ENCODE assay signal across 18 mouse cellular contexts in the genomic region with DNA sequence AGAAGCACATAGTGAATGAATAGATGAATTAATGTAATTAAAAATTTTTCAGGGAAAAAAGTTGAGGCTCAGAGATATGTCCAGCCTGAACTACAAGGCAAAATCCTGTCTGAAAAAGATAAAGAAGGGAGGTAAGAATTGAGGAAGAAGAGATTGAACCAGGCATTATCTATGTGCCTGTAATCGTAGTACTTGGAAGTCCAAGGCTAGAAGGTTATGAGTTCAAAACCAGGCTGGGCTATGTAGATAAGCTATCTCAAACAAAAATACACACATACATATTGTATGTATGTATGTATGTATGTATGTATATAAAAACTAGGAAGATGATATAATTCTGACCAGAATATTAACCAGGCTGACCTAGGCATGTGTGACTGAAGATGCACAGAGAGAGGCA. TPM values are rescaled to one million over a fixed set of nuclear protein-coding genes. Genes with fewer than 3 reads are reported as not detected.
DNase-seq lines count a peak whose midpoint lies in the region; ATAC-seq and TF ChIP-seq lines count a peak whose summit lies in the region.
"Had no signal": no experiment of that assay in that cellular context is flagged by ENCODE, and none has a peak within 500 bp of the region (broad histone marks: within the 10 kb centered on the region; RNA-seq: fewer than 3 reads in every experiment).

No protein-coding gene starts in this region.

- TF ChIP-seq POLR2A in liver, adult 2 months (IDR thresholded peaks at IDR 0.05; ENCODE audit: extremely low read depth, insufficient read depth, low read length), result no peak

- ATAC-seq in embryonic facial prominence, embryonic 13.5 days (ENCODE audit: insufficient number of reproducible peaks, insufficient read depth, low FRiP score, low TSS enrichment, low read depth), result no peak
- ATAC-seq in liver, embryonic 13.5 days (ENCODE audit: low read depth), result peak; percentile 37
- ATAC-seq in stomach, postnatal 0 days (ENCODE audit: low FRiP score, low TSS enrichment), result no peak
- ATAC-seq in heart, embryonic 11.5 days (replicated peaks; ENCODE audit: insufficient number of reproducible peaks, low FRiP score, low TSS enrichment), result no peak
- ATAC-seq: midbrain, embryonic 13.5 days had no signal

- no peak for TF ChIP-seq CTCF in liver, adult 2 months (IDR thresholded peaks at IDR 0.05; ENCODE audit: low read depth, low read length)
- TF ChIP-seq CTCF in stomach, postnatal 0 days (IDR thresholded peaks at IDR 0.05; ENCODE audit: low read depth), result no peak

- peaks cover 19% of the 10 kb centered on the region for H3K36me3 ChIP-seq in embryonic facial prominence, embryonic 13.5 days
- H3K36me3 ChIP-seq in embryonic facial prominence, embryonic 10.5 days (replicated peaks), result peaks cover 48% of the 10 kb centered on the region
- 0 out of 2 replicates have a peak, but pooled peaks cover 2% of the 10 kb centered on the region for H3K36me3 ChIP-seq in liver, adult 2 months (ENCODE audit: control insufficient read depth, insufficient read depth, low read length)
- peaks cover 15% of the 10 kb centered on the region for H3K36me3 ChIP-seq in liver, embryonic 13.5 days
- 0 out of 2 replicates have a peak, but pooled peaks cover 2% of the 10 kb centered on the region for H3K36me3 ChIP-seq in stomach, postnatal 0 days (ENCODE audit: control insufficient read depth, insufficient read depth, low read length)
- peaks cover 3% of the 10 kb centered on the region; the same call in 1 of the 2 replicates for H3K36me3 ChIP-seq in heart, embryonic 11.5 days (ENCODE audit: control insufficient read depth, insufficient read depth, low read length)

- peaks cover 76% of the 10 kb centered on the region for H3K4me1 ChIP-seq in embryonic facial prominence, embryonic 13.5 days
- H3K4me1 ChIP-seq in embryonic facial prominence, embryonic 10.5 days, result peaks cover 66% of the 10 kb centered on the region
- peaks cover 41% of the 10 kb centered on the region for H3K4me1 ChIP-seq in liver, adult 2 months (ENCODE audit: control insufficient read depth, insufficient read depth, low read length)
- peaks cover 99% of the 10 kb centered on the region for H3K4me1 ChIP-seq in liver, embryonic 13.5 days (replicated peaks)
- H3K4me1 ChIP-seq in stomach, postnatal 0 days (replicated peaks; ENCODE audit: control insufficient read depth, insufficient read depth), result no peaks in the 10 kb centered on the region; the same call in 1 of the 2 replicates
- H3K4me1 ChIP-seq in heart, embryonic 11.5 days (ENCODE audit: control insufficient read depth, insufficient read depth, low read length), result peaks cover 43% of the 10 kb centered on the region

- H3K27ac ChIP-seq in embryonic facial prominence, embryonic 13.5 days, result peak overlapping the region; percentile 11; the same call in 1 of the 2 replicates
- H3K27ac ChIP-seq in embryonic facial prominence, embryonic 10.5 days (replicated peaks), result no peak overlapping the region
- H3K27ac ChIP-seq in liver, adult 2 months (replicated peaks; ENCODE audit: insufficient read depth, low read depth, low read length), result peak overlapping the region; percentile 7
- H3K27ac ChIP-seq in liver, embryonic 13.5 days, result peak overlapping the region; percentile 71
- no peak overlapping the region for H3K27ac ChIP-seq in stomach, postnatal 0 days (replicated peaks)
- no peak overlapping the region for H3K27ac ChIP-seq in heart, embryonic 11.5 days (ENCODE audit: low read depth, low read length)
- H3K27ac ChIP-seq: heart, embryonic 10.5 days; midbrain, embryonic 13.5 days had no signal

- H3K9me3 ChIP-seq in embryonic facial prominence, embryonic 13.5 days, result no peaks in the 10 kb centered on the region
- H3K9me3 ChIP-seq in embryonic facial prominence, embryonic 10.5 days, result no peaks in the 10 kb centered on the region
- H3K9me3 ChIP-seq in liver, embryonic 13.5 days (replicated peaks), result no peaks in the 10 kb centered on the region
- H3K9me3 ChIP-seq in stomach, postnatal 0 days (ENCODE audit: control insufficient read depth, low read length), result no peaks in the 10 kb centered on the region
- no peaks in the 10 kb centered on the region for H3K9me3 ChIP-seq in heart, embryonic 11.5 days (replicated peaks; ENCODE audit: control insufficient read depth, low read length)
- H3K9me3 ChIP-seq: heart, embryonic 10.5 days; midbrain, embryonic 13.5 days had no signal

- no peak overlapping the region for H3K4me3 ChIP-seq in embryonic facial prominence, embryonic 13.5 days
- no peak overlapping the region for H3K4me3 ChIP-seq in embryonic facial prominence, embryonic 10.5 days
- no peak overlapping the region for H3K4me3 ChIP-seq in liver, adult 2 months (ENCODE audit: insufficient read depth, low read depth, low read length)
- no peak overlapping the region for H3K4me3 ChIP-seq in liver, embryonic 13.5 days (replicated peaks)
- no peak overlapping the region for H3K4me3 ChIP-seq in stomach, postnatal 0 days (ENCODE audit: low read depth, low read length)
- no peak overlapping the region for H3K4me3 ChIP-seq in heart, embryonic 11.5 days (ENCODE audit: low read depth, low read length)
- H3K4me3 ChIP-seq: heart, embryonic 10.5 days; midbrain, embryonic 13.5 days had no signal

- 87% methylated on average over 1 of the region's 1 CpGs for WGBS in embryonic facial prominence, embryonic 13.5 days
- WGBS in embryonic facial prominence, embryonic 10.5 days, result 95% methylated on average over 1 of the region's 1 CpGs
- 40% methylated on average over 1 of the region's 1 CpGs for WGBS in liver, adult 2 months
- 6% methylated on average over 1 of the region's 1 CpGs for WGBS in liver, embryonic 13.5 days (ENCODE audit: insufficient replicate concordance)
- WGBS in stomach, postnatal 0 days, result 69% methylated on average over 1 of the region's 1 CpGs
- 46% methylated on average over 1 of the region's 1 CpGs for WGBS in heart, embryonic 11.5 days (ENCODE audit: insufficient replicate concordance)

- no peak for TF ChIP-seq EP300 in stomach, postnatal 0 days (optimal IDR thresholded peaks at IDR 0.05)

- H3K79me2 ChIP-seq in liver, adult 2 months (ENCODE audit: control insufficient read depth, insufficient read depth, low read length), result peaks cover 55% of the 10 kb centered on the region

- H3K4me2 ChIP-seq in embryonic facial prominence, embryonic 13.5 days, result 0 out of 2 replicates have a peak overlapping the region, but pooled peaks have one; percentile 0
- H3K4me2 ChIP-seq in liver, embryonic 13.5 days, result peak overlapping the region; percentile 22; the same call in 1 of the 2 replicates
- H3K4me2 ChIP-seq in stomach, postnatal 0 days (replicated peaks; ENCODE audit: low read depth), result no peak overlapping the region
- no peak overlapping the region for H3K4me2 ChIP-seq in heart, embryonic 11.5 days
- H3K4me2 ChIP-seq: midbrain, embryonic 13.5 days had no signal

- no peak overlapping the region for H3K9ac ChIP-seq in embryonic facial prominence, embryonic 13.5 days
- 0 out of 2 replicates have a peak overlapping the region, but pooled peaks have one; percentile 36 for H3K9ac ChIP-seq in liver, adult 2 months (ENCODE audit: low read depth, low read length)
- peak overlapping the region; percentile 24; the same call in 1 of the 2 replicates for H3K9ac ChIP-seq in liver, embryonic 13.5 days
- H3K9ac ChIP-seq in stomach, postnatal 0 days (ENCODE audit: low read length), result no peak overlapping the region
- H3K9ac ChIP-seq in heart, embryonic 11.5 days (ENCODE audit: low read depth, low read length), result no peak overlapping the region
- H3K9ac ChIP-seq: midbrain, embryonic 13.5 days had no signal

- no peaks in the 10 kb centered on the region for H3K27me3 ChIP-seq in embryonic facial prominence, embryonic 13.5 days
- no peaks in the 10 kb centered on the region for H3K27me3 ChIP-seq in embryonic facial prominence, embryonic 10.5 days (replicated peaks; ENCODE audit: low read depth, poor library complexity, severe bottlenecking)
- H3K27me3 ChIP-seq in liver, adult 2 months (ENCODE audit: control insufficient read depth, insufficient read depth, low read length), result no peaks in the 10 kb centered on the region
- H3K27me3 ChIP-seq in liver, embryonic 13.5 days, result no peaks in the 10 kb centered on the region
- no peaks in the 10 kb centered on the region for H3K27me3 ChIP-seq in stomach, postnatal 0 days (ENCODE audit: control insufficient read depth, insufficient read depth, low read length)
- H3K27me3 ChIP-seq in heart, embryonic 11.5 days (ENCODE audit: control insufficient read depth, insufficient read depth, low read length), result no peaks in the 10 kb centered on the region
- H3K27me3 ChIP-seq: midbrain, embryonic 13.5 days had no signal

- no peak for DNase-seq in embryonic facial prominence, embryonic 10.5 days (ENCODE audit: low spot score)
- no peak for DNase-seq in liver, adult 2 months (ENCODE audit: extremely low read depth, low read depth, low spot score)
- no peak for DNase-seq in liver
- DNase-seq in liver, embryonic 13.5 days, result no peak
- no peak for DNase-seq in stomach, postnatal 0 days (ENCODE audit: low spot score)
- no peak for DNase-seq in adrenal gland, adult (ENCODE audit: inconsistent age in 2 of 2, low spot score in 1 of 2)
- DNase-seq: adrenal gland, postnatal 14 days; cerebellum, adult 2 months; gastrocnemius, postnatal 25 days; heart, postnatal 4 days; kidney, postnatal 4 days; lung, adult 2 months; lung, postnatal 4 days had no signal

RNA-seq across cellular contexts. Expression of a gene that starts 8.7 kb away (rescaled TPM):
- 127 and 144 TPM in 2 replicates for polyA plus RNA-seq in embryonic facial prominence, embryonic 13.5 days (2015; fragmentation: Nextera tagmentation; extraction: Ambion mirVana)
- polyA plus RNA-seq in embryonic facial prominence, embryonic 10.5 days (2016; fragmentation: Nextera tagmentation; extraction: Ambion mirVana), result 94.0 and 103 TPM in 2 replicates
- 78.6 and 87.2 TPM in 2 replicates for total RNA-seq in liver, adult 2 months (2014; rRNA removed)
- 47.1 and 52.8 TPM in 2 replicates for polyA plus RNA-seq in liver, adult 2 months (2012; rRNA removed)
- 11.5 and 11.6 TPM in 2 replicates for polyA plus RNA-seq in liver, embryonic 13.5 days (2015; fragmentation: Nextera tagmentation; extraction: Ambion mirVana)
- polyA plus RNA-seq in stomach, postnatal 0 days (2015; fragmentation: Nextera tagmentation; extraction: Ambion mirVana), result 35.7 and 37.8 TPM in 2 replicates
- polyA plus RNA-seq in heart, embryonic 11.5 days (2014; fragmentation: Nextera tagmentation; extraction: Ambion mirVana), result 44.3 and 48.7 TPM in 2 replicates

RNA-seq across cellular contexts. Expression of a gene that starts 15.9 kb away (rescaled TPM):
- 19.0 and 21.5 TPM in 2 replicates for polyA plus RNA-seq in embryonic facial prominence, embryonic 13.5 days (2015; fragmentation: Nextera tagmentation; extraction: Ambion mirVana)
- polyA plus RNA-seq in embryonic facial prominence, embryonic 10.5 days (2016; fragmentation: Nextera tagmentation; extraction: Ambion mirVana), result 14.8 and 15.0 TPM in 2 replicates
- 2.2 and 2.8 TPM in 2 replicates for total RNA-seq in liver, adult 2 months (2014; rRNA removed)
- polyA plus RNA-seq in liver, adult 2 months (2012; rRNA removed), result 5.8 and 7.7 TPM in 2 replicates
- polyA plus RNA-seq in liver, embryonic 13.5 days (2015; fragmentation: Nextera tagmentation; extraction: Ambion mirVana), result 3.9 and 5.9 TPM in 2 replicates
- 7.9 and 8.5 TPM in 2 replicates for polyA plus RNA-seq in stomach, postnatal 0 days (2015; fragmentation: Nextera tagmentation; extraction: Ambion mirVana)
- polyA plus RNA-seq in heart, embryonic 11.5 days (2014; fragmentation: Nextera tagmentation; extraction: Ambion mirVana), result 7.3 and 9.5 TPM in 2 replicates

RNA-seq across cellular contexts. Expression of a gene that starts 33.8 kb away (rescaled TPM):
- 0.51 and 0.56 TPM in 2 replicates for polyA plus RNA-seq in embryonic facial prominence, embryonic 13.5 days (2015; fragmentation: Nextera tagmentation; extraction: Ambion mirVana)
- 1.6 and 1.7 TPM in 2 replicates for polyA plus RNA-seq in embryonic facial prominence, embryonic 10.5 days (2016; fragmentation: Nextera tagmentation; extraction: Ambion mirVana)
- total RNA-seq in liver, adult 2 months (2014; rRNA removed), result under 0.01 TPM in 1 of 2 replicates, not detected in the other
- polyA plus RNA-seq in liver, adult 2 months (2012; rRNA removed), result not detected in 2 replicates
- 0.03 TPM in 2 replicates for polyA plus RNA-seq in liver, embryonic 13.5 days (2015; fragmentation: Nextera tagmentation; extraction: Ambion mirVana)
- polyA plus RNA-seq in stomach, postnatal 0 days (2015; fragmentation: Nextera tagmentation; extraction: Ambion mirVana), result 0.15 and 0.22 TPM in 2 replicates
- polyA plus RNA-seq in heart, embryonic 11.5 days (2014; fragmentation: Nextera tagmentation; extraction: Ambion mirVana), result 0.04 and 0.10 TPM in 2 replicates
- polyA plus RNA-seq: inflammation-experienced regulatory T-cells, adult 6 months had no signal

Comparison
In these comparisons a context has a peak if more than half of its experiments do, and no peak if none do; other contexts are left out.
1. H3K27ac ChIP-seq: peak in embryonic facial prominence, embryonic 13.5 days (single experiment), liver, adult 2 months (single experiment) and liver, embryonic 13.5 days (single experiment); none in embryonic facial prominence, embryonic 10.5 days (single experiment), stomach, postnatal 0 days (single experiment) and heart, embryonic 11.5 days (single experiment).
2. H3K4me2 ChIP-seq: peak in embryonic facial prominence, embryonic 13.5 days (single experiment) and liver, embryonic 13.5 days (single experiment); none in stomach, postnatal 0 days (single experiment) and heart, embryonic 11.5 days (single experiment).
3. H3K9ac ChIP-seq: peak in liver, adult 2 months (single experiment) and liver, embryonic 13.5 days (single experiment); none in embryonic facial prominence, embryonic 13.5 days (single experiment), stomach, postnatal 0 days (single experiment) and heart, embryonic 11.5 days (single experiment).